Comparison of ENCODE assay signal across 8 mouse cellular contexts in the genomic region with DNA sequence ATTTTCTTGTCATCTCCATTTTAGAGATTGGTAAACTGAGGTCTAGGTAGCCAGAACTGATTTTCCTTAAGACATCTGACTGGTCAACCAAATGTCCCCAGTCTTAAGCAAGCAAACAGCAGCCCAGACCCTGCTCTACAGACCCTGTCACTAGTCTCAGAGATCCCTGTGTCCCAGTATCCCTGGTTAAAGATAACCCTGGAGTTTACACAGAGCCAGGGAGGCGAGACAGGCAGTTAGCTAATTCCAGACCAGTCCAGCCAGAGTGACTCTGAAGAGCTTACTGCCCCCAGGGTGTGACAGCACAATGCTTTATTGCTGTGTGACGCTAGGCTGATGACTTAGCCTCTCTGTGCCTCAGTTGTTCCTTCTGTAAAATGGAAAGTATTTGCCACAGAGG. TPM values are rescaled to one million over a fixed set of nuclear protein-coding genes. Genes with fewer than 3 reads are reported as not detected.
DNase-seq lines count a peak whose midpoint lies in the region; ATAC-seq lines count a peak whose summit lies in the region.

A gene (minus strand): TSS at position 129 of the 400 bp plus-strand sequence.

- H3K4me2 ChIP-seq in intestine, embryonic 16.5 days (ENCODE audit: low read depth, low read length) = no peak within 1 kb of the TSS
- no peak within 1 kb of the TSS for H3K4me2 ChIP-seq in stomach, embryonic 14.5 days (replicated peaks; ENCODE audit: low read depth, low read length)

- H3K27me3 ChIP-seq in intestine, embryonic 16.5 days (replicated peaks; ENCODE audit: control insufficient read depth, insufficient read depth, low read length) = peaks cover 19% of the 10 kb centered on the region
- H3K27me3 ChIP-seq in stomach, embryonic 14.5 days (ENCODE audit: control insufficient read depth, insufficient read depth, low read length) = 0 out of 2 replicates have a peak, but pooled peaks cover 6% of the 10 kb centered on the region

- no peaks in the 10 kb centered on the region for H3K36me3 ChIP-seq in intestine, embryonic 16.5 days (ENCODE audit: control insufficient read depth, insufficient read depth, low read length)
- H3K36me3 ChIP-seq in stomach, embryonic 14.5 days (ENCODE audit: control insufficient read depth, insufficient read depth, low read length) = no peaks in the 10 kb centered on the region

- 63% methylated on average over 2 of the region's 2 CpGs for WGBS in intestine, embryonic 16.5 days
- 82% methylated on average over 2 of the region's 2 CpGs for WGBS in stomach, embryonic 14.5 days

- no peak for DNase-seq in frontal cortex, adult 2 months (ENCODE audit: extremely low spot score in 1 of 2, low spot score in 1 of 2)
- DNase-seq in frontal cortex, postnatal 10 days (ENCODE audit: low spot score in 2 of 2) = no peak
- no peak for DNase-seq in adrenal gland, adult 2 months
- DNase-seq in gastrocnemius, postnatal 25 days = no peak
- no peak for DNase-seq in right cerebral cortex, postnatal 4 days

- H3K4me3 ChIP-seq in intestine, embryonic 16.5 days (ENCODE audit: low read length) = no peak within 1 kb of the TSS
- H3K4me3 ChIP-seq in stomach, embryonic 14.5 days (ENCODE audit: low read depth, low read length) = no peak within 1 kb of the TSS

- H3K9ac ChIP-seq in intestine, embryonic 16.5 days (ENCODE audit: low read depth, low read length) = 0 out of 2 replicates have a peak within 1 kb of the TSS, but pooled peaks have one; percentile 61
- H3K9ac ChIP-seq in stomach, embryonic 14.5 days (replicated peaks; ENCODE audit: low read depth, low read length) = no peak within 1 kb of the TSS

- H3K27ac ChIP-seq in intestine, embryonic 16.5 days (ENCODE audit: low read length) = no peak within 1 kb of the TSS
- peak within 1 kb of the TSS; percentile 27; the same call in 1 of the 2 replicates for H3K27ac ChIP-seq in stomach, embryonic 14.5 days (ENCODE audit: low read length)

- peaks cover 26% of the 10 kb centered on the region for H3K4me1 ChIP-seq in intestine, embryonic 16.5 days (ENCODE audit: control insufficient read depth, insufficient read depth, low read length)
- peaks cover 33% of the 10 kb centered on the region for H3K4me1 ChIP-seq in stomach, embryonic 14.5 days (ENCODE audit: control insufficient read depth, insufficient read depth, low read length)

- no peak for ATAC-seq in intestine, embryonic 16.5 days
- ATAC-seq in stomach, embryonic 14.5 days (ENCODE audit: insufficient number of reproducible peaks, insufficient read depth, low FRiP score, low read depth) = no peak
- no peak for ATAC-seq in erythroid progenitor cell, adult 5-6 weeks (replicated peaks; ENCODE audit: low FRiP score, poor library complexity, severe bottlenecking)

- no peaks in the 10 kb centered on the region for H3K9me3 ChIP-seq in intestine, embryonic 16.5 days (ENCODE audit: control insufficient read depth, low read length)
- no peaks in the 10 kb centered on the region for H3K9me3 ChIP-seq in stomach, embryonic 14.5 days (ENCODE audit: control insufficient read depth, low read depth, low read length)

RNA-seq across cellular contexts. Expression of the gene that starts here (rescaled TPM):
- 127 and 169 TPM in 2 replicates for polyA plus RNA-seq in frontal cortex, adult 2 months (2012; rRNA removed)
- 100 to 1,000 TPM; 307 to 317 TPM for total RNA-seq in adrenal gland, adult 2 months (2021)
- 480 and 501 TPM in 2 replicates for polyA plus RNA-seq in adrenal gland, adult 2 months (2012; rRNA removed)
- 1,000 to 10,000 TPM; 1,050 to 1,262 TPM for total RNA-seq in gastrocnemius, postnatal 25 days (2021)
- 62.6 and 71.9 TPM in 2 replicates for polyA plus RNA-seq in intestine, embryonic 16.5 days (2015; fragmentation: Nextera tagmentation; extraction: Ambion mirVana)
- 86.7 and 99.3 TPM in 2 replicates for polyA plus RNA-seq in stomach, embryonic 14.5 days (2014; fragmentation: Nextera tagmentation; extraction: Ambion mirVana)
- not detected in 2 replicates for total RNA-seq in erythroid progenitor cell, adult 5-6 weeks (2015; ENCODE audit: low replicate concordance)
- total RNA-seq in erythroid progenitor cell, adult 5-6 weeks (2017; ENCODE audit: low replicate concordance) = not detected in 2 replicates

Comparison
In these comparisons a context has a peak if more than half of its experiments do, and no peak if none do; other contexts are left out.
1. RNA of the gene that starts here (total RNA-seq): 1,050 to 1,262 TPM in gastrocnemius, postnatal 25 days and 307 to 317 TPM in adrenal gland, adult 2 months; not detected in erythroid progenitor cell, adult 5-6 weeks; every median in the first group is over 100 times any median in the second.